Mouse (Mus musculus): ENCODE data around the gene Kalrn. TPM values are rescaled to one million over a fixed set of nuclear protein-coding genes. Genes with fewer than 3 reads are reported as not detected.

Gene Kalrn
- polyA plus RNA-seq, 1 experiment from 2014 or later: 10.0 TPM

- Histone ChIP-seq H3K27me3 (peaks cover 6% of the 10 kb centered on the region; the same call in 1 of the 2 replicates), H3K9me3 (replicated peaks) (no peaks in the 10 kb centered on the region), H3K36me3 (replicated peaks) (no peaks in the 10 kb centered on the region), H3K4me2 (peak overlapping the region; percentile 51; the same call in 1 of the 2 replicates), H3K9ac (no peak overlapping the region), H3K4me3 (replicated peaks) (no peak overlapping the region), H3K27ac (replicated peaks) (peak overlapping the region; percentile 73), H3K4me1 (replicated peaks) (peaks cover 59% of the 10 kb centered on the region)
- ATAC-seq (ENCODE audit: insufficient read depth): no peak
- WGBS (ENCODE audit: insufficient replicate concordance): 84% methylated on average over 12 of the region's 12 CpGs
Measured at GRCm38 (mm10) chr16:34049361-34049760, 524.0 kb downstream of the Kalrn start.

DNA sequence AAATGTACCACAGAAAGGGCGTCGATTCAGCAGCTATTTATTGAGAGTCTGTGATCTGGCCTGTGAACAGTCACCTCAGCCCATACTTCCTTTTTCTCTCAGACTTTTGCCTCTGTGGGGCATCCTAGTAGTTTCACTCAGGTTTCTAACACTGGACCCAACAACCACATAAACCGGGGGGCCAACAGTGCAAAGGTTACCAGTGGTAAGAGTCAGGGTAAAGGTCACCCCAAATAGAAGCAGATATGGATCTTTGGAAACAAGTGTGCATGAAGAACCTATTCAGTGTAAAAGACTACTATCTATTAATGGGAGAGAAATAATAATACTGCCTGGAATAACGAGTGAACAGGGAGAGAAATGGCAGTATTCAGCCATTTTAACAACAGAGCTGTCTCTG lies 525.1 kb downstream of the Kalrn start:
- no peak for ATAC-seq (ENCODE audit: insufficient read depth)
- Histone ChIP-seq H3K4me2 (no peak overlapping the region), H3K36me3 (replicated peaks) (no peaks in the 10 kb centered on the region), H3K27ac (replicated peaks) (peak overlapping the region; percentile 36; the same call in 1 of the 2 replicates), H3K4me3 (replicated peaks) (no peak overlapping the region), H3K9ac (no peak overlapping the region), H3K27me3 (peaks cover 5% of the 10 kb centered on the region; the same call in 1 of the 2 replicates), H3K9me3 (replicated peaks) (no peaks in the 10 kb centered on the region), H3K4me1 (replicated peaks) (peaks cover 62% of the 10 kb centered on the region)
- 59% methylated on average over 4 of the region's 4 CpGs for WGBS (ENCODE audit: insufficient replicate concordance)

- Histone ChIP-seq H3K36me3 (replicated peaks) (no peaks in the 10 kb centered on the region), H3K4me2 (no peak overlapping the region), H3K4me1 (replicated peaks) (peaks cover 62% of the 10 kb centered on the region), H3K9me3 (replicated peaks) (no peaks in the 10 kb centered on the region), H3K4me3 (replicated peaks) (no peak overlapping the region), H3K27me3 (no peaks in the 10 kb centered on the region; the same call in 1 of the 2 replicates), H3K27ac (replicated peaks) (peak overlapping the region; percentile 36; the same call in 1 of the 2 replicates), H3K9ac (no peak overlapping the region)
- peak; percentile 41 for ATAC-seq (ENCODE audit: insufficient read depth)
- WGBS (ENCODE audit: insufficient replicate concordance): 35% methylated on average over 7 of the region's 7 CpGs
Measured at GRCm38 (mm10) chr16:34047543-34047942, 525.8 kb downstream of the Kalrn start.

- H3K27ac ChIP-seq (replicated peaks): peak overlapping the region; percentile 15; the same call in 1 of the 2 replicates
Measured at GRCm38 (mm10) chr16:34047006-34047360, 526.3 kb downstream of the Kalrn start.

DNA sequence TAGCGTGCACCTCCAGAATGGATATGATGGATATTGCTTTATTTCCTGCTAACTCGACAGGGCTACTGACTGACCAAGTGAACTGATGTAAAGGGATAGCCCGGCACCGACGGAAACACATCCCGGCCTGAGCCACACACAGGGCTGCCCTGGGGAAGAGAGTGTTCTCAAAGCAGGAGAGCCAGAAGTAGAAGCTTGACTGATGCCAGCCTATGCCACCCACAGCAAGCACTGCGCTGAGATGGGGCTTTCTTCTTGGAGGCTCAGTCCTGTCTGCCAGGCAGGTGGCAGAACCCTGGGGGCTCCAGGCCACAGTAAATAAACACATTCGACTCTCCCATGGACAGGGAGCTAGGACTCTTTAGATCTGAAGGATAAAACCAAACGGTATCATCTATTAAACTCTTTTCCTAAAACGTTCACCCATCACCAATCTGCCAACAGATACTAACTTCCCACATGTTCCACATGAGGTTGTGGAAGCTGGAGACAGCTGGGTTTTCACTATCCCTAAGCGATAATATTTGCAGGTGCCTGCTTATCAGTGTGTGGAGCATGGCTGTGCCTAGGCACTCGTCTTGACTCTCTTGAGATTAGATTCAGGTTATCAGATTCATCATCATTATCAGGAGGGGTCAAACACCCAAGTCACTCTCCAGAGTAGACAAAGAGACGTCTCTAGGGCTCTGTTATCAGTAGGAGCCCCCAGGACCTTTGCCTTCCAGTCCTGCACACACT lies 526.9 kb downstream of the Kalrn start:
- Histone ChIP-seq H3K4me2 (no peak overlapping the region), H3K27me3 (no peaks in the 10 kb centered on the region), H3K9ac (no peak overlapping the region), H3K4me1 (replicated peaks) (peaks cover 65% of the 10 kb centered on the region), H3K36me3 (replicated peaks) (no peaks in the 10 kb centered on the region), H3K4me3 (replicated peaks) (no peak overlapping the region), H3K27ac (replicated peaks) (no peak overlapping the region), H3K9me3 (replicated peaks) (no peaks in the 10 kb centered on the region)
- 62% methylated on average over 13 of the region's 13 CpGs for WGBS (ENCODE audit: insufficient replicate concordance)
- ATAC-seq (ENCODE audit: insufficient read depth): no peak

More at GRCm38 (mm10) chr16:34047006-34047360, 526.3 kb downstream of the Kalrn start:
- H3K4me2 ChIP-seq: no peak overlapping the region
- H3K27me3 ChIP-seq: no peaks in the 10 kb centered on the region
- ATAC-seq (ENCODE audit: insufficient read depth): no peak
- no peak overlapping the region for H3K9ac ChIP-seq
- H3K9me3 ChIP-seq (replicated peaks): no peaks in the 10 kb centered on the region
- H3K36me3 ChIP-seq (replicated peaks): no peaks in the 10 kb centered on the region
- 57% methylated on average over 4 of the region's 4 CpGs for WGBS (ENCODE audit: insufficient replicate concordance)
- no peak overlapping the region for H3K4me3 ChIP-seq (replicated peaks)
- H3K4me1 ChIP-seq (replicated peaks): peaks cover 62% of the 10 kb centered on the region

- Histone ChIP-seq H3K9me3 (replicated peaks) (no peaks in the 10 kb centered on the region), H3K27me3 (no peaks in the 10 kb centered on the region), H3K4me2 (no peak overlapping the region), H3K27ac (replicated peaks) (no peak overlapping the region), H3K4me1 (replicated peaks) (peaks cover 63% of the 10 kb centered on the region), H3K9ac (no peak overlapping the region), H3K36me3 (replicated peaks) (no peaks in the 10 kb centered on the region), H3K4me3 (replicated peaks) (no peak overlapping the region)
- WGBS (ENCODE audit: insufficient replicate concordance): 39% methylated on average over 8 of the region's 8 CpGs
- ATAC-seq (ENCODE audit: insufficient read depth): peak; percentile 78
Measured at GRCm38 (mm10) chr16:34044539-34044938, 528.8 kb downstream of the Kalrn start.

GRCm38 (mm10) chr16:34043048-34043795 lies 530.1 kb downstream of the Kalrn start:
- Histone ChIP-seq H3K4me3 (replicated peaks) (no peak overlapping the region), H3K27ac (replicated peaks) (no peak overlapping the region), H3K4me1 (replicated peaks) (peaks cover 62% of the 10 kb centered on the region), H3K27me3 (no peaks in the 10 kb centered on the region), H3K9me3 (replicated peaks) (no peaks in the 10 kb centered on the region), H3K9ac (no peak overlapping the region), H3K4me2 (no peak overlapping the region), H3K36me3 (replicated peaks) (no peaks in the 10 kb centered on the region)
- WGBS (ENCODE audit: insufficient replicate concordance): 68% methylated on average over 6 of the region's 6 CpGs
- ATAC-seq (ENCODE audit: insufficient read depth): no peak

- Histone ChIP-seq H3K27ac (replicated peaks) (no peak overlapping the region), H3K4me2 (no peak overlapping the region), H3K4me3 (replicated peaks) (no peak overlapping the region), H3K9me3 (replicated peaks) (no peaks in the 10 kb centered on the region), H3K9ac (no peak overlapping the region), H3K4me1 (replicated peaks) (peaks cover 62% of the 10 kb centered on the region), H3K36me3 (replicated peaks) (no peaks in the 10 kb centered on the region), H3K27me3 (no peaks in the 10 kb centered on the region)
- ATAC-seq (ENCODE audit: insufficient read depth): no peak
- 81% methylated on average over 4 of the region's 4 CpGs for WGBS (ENCODE audit: insufficient replicate concordance)
Measured at GRCm38 (mm10) chr16:34042586-34042985, 530.7 kb downstream of the Kalrn start.

GRCm38 (mm10) chr16:34040276-34040675 lies 533.1 kb downstream of the Kalrn start:
- H3K9me3 ChIP-seq (replicated peaks): no peaks in the 10 kb centered on the region
- no peaks in the 10 kb centered on the region for H3K27me3 ChIP-seq
- no peak overlapping the region for H3K9ac ChIP-seq
- H3K36me3 ChIP-seq (replicated peaks): no peaks in the 10 kb centered on the region
- 59% methylated on average over 6 of the region's 6 CpGs for WGBS (ENCODE audit: insufficient replicate concordance)
- no peak overlapping the region for H3K4me2 ChIP-seq
- no peak overlapping the region; the same call in 1 of the 2 replicates for H3K27ac ChIP-seq (replicated peaks)
- ATAC-seq (ENCODE audit: insufficient read depth): no peak
- H3K4me3 ChIP-seq (replicated peaks): no peak overlapping the region
- peaks cover 65% of the 10 kb centered on the region for H3K4me1 ChIP-seq (replicated peaks)

- H3K27me3 ChIP-seq: no peaks in the 10 kb centered on the region
- ATAC-seq (ENCODE audit: insufficient read depth): no peak
- no peak overlapping the region for H3K4me2 ChIP-seq
- H3K36me3 ChIP-seq (replicated peaks): no peaks in the 10 kb centered on the region
- peaks cover 65% of the 10 kb centered on the region for H3K4me1 ChIP-seq (replicated peaks)
- no peak overlapping the region for H3K27ac ChIP-seq (replicated peaks)
- H3K4me3 ChIP-seq (replicated peaks): no peak overlapping the region
- no peaks in the 10 kb centered on the region for H3K9me3 ChIP-seq (replicated peaks)
- H3K9ac ChIP-seq: no peak overlapping the region
- WGBS (ENCODE audit: insufficient replicate concordance): 59% methylated on average over 4 of the region's 4 CpGs
Measured at GRCm38 (mm10) chr16:34039736-34040135, 533.6 kb downstream of the Kalrn start.

DNA sequence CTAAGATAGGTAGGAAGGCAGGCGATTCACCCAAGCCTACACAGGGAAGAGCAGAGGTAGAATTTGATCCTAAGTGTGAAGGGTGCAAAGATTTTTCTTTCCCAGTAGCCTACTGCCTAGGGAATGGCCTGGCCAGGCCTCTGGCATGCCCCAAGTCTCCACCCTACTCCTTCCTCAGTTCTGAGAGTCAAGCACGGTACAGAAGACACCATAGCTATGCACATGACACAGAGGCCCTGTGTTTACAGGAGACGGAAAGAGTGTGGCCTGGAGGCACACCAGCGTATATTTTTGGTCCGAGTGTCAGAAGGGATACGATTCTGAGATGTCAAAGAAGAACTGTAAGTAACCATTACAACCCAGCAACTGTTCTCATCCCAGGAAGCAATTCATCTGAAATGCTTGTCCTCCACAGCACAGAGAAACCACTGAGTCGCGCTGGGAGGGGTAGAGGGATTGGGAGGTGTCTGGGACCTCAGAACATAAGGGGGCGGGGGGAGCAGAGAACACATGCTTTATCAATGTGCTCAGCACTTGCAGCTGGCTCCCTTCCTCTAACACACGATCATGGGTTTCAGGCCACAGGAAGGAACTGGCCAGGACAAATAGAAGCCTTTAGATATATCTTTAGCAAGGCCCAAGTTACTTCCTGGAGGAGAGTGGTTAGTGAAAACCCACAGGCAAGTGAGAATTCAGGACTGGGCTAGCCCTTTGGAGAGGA lies 536.8 kb downstream of the Kalrn start:
- H3K9ac ChIP-seq: no peak overlapping the region
- peak overlapping the region; percentile 54; the same call in 1 of the 2 replicates for H3K27ac ChIP-seq (replicated peaks)
- 19% methylated on average over 10 of the region's 10 CpGs for WGBS (ENCODE audit: insufficient replicate concordance)
- peaks cover 88% of the 10 kb centered on the region for H3K4me1 ChIP-seq (replicated peaks)
- H3K36me3 ChIP-seq (replicated peaks): no peaks in the 10 kb centered on the region
- H3K27me3 ChIP-seq: no peaks in the 10 kb centered on the region
- peak overlapping the region; percentile 48; the same call in 1 of the 2 replicates for H3K4me2 ChIP-seq
- ATAC-seq (ENCODE audit: insufficient read depth): peak; percentile 59
- H3K4me3 ChIP-seq (replicated peaks): no peak overlapping the region
- H3K9me3 ChIP-seq (replicated peaks): no peaks in the 10 kb centered on the region
